Mouse (Mus musculus) MEL (cell line): ENCODE measurements around the gene Emilin2. TPM values are rescaled to one million over a fixed set of nuclear protein-coding genes. Genes with fewer than 3 reads are reported as not detected.

Source experiments
- DNase-seq: peaks from one replicate; pipeline ENCODE4 v3.0.0; 2011; ENCODE audit warnings: low read depth, low spot score
- H3K27ac ChIP-seq: 2 replicates; pipeline ENCODE4 v1.5.1; 2012; ENCODE audit warnings: low read depth, mild to moderate bottlenecking, control low read depth, low read length, moderate library complexity; ENCODE audit not compliant: control insufficient read depth
- H3K27me3 ChIP-seq, 2 experiments: fragments of 150-350 bp in 1 of 2; sonication (generic) in 1 of 2; 2 replicates each; pipeline ENCODE4 v1.6.1; 2012; ENCODE audit warnings: low read length in 2 of 2, mild to moderate bottlenecking in 2 of 2, improper control_type of control experiment in 1 of 2, moderate library complexity in 1 of 2; ENCODE audit not compliant: insufficient read depth in 2 of 2, control insufficient read depth in 1 of 2
- H3K36me3 ChIP-seq, 2 experiments: 2 replicates each; pipeline ENCODE4 v1.6.1; 2012 to 2014; ENCODE audit warnings: low read length in 2 of 2, improper control_type of control experiment in 1 of 2, inconsistent platforms in 1 of 2, mild to moderate bottlenecking in 1 of 2; ENCODE audit not compliant: insufficient read depth in 2 of 2, control insufficient read depth in 1 of 2
- H3K4me1 ChIP-seq, 2 experiments: fragments of 150-350 bp in 1 of 2; sonication (generic) in 1 of 2; 2 replicates each; pipeline ENCODE4 v1.6.1; 2012; ENCODE audit warnings: low read length in 2 of 2, improper control_type of control experiment in 1 of 2, mild to moderate bottlenecking in 1 of 2; ENCODE audit not compliant: insufficient read depth in 2 of 2, control insufficient read depth in 1 of 2
- H3K4me3 ChIP-seq, 2 experiments: fragments of 150-350 bp in 1 of 2; sonication (generic) in 1 of 2; 2 replicates each; pipeline ENCODE4 v1.5.1; 2012; ENCODE audit warnings: low read depth in 2 of 2, low read length in 2 of 2, mild to moderate bottlenecking in 2 of 2, moderate library complexity in 2 of 2, control low read depth in 1 of 2, improper control_type of control experiment in 1 of 2; ENCODE audit not compliant: control insufficient read depth in 1 of 2, insufficient read depth in 1 of 2
- H3K79me2 ChIP-seq: 2 replicates; pipeline ENCODE4 v1.6.1; 2012; ENCODE audit warnings: mild to moderate bottlenecking, low read length, moderate library complexity; ENCODE audit not compliant: control insufficient read depth, poor library complexity, insufficient read depth
- H3K9ac ChIP-seq: 2 replicates; pipeline ENCODE4 v1.6.1; 2012; ENCODE audit warnings: low read depth, mild to moderate bottlenecking, control low read depth, low read length, moderate library complexity; ENCODE audit not compliant: control insufficient read depth, poor library complexity, severe bottlenecking
- H3K9me3 ChIP-seq: fragments of 150-350 bp; sonication (generic); replicated peaks from 2 replicates; pipeline ENCODE4 v1.6.1; 2012; ENCODE audit warnings: mild to moderate bottlenecking, low read length, improper control_type of control experiment, moderate library complexity; ENCODE audit not compliant: insufficient read depth
- CHD1 ChIP-seq: IDR thresholded peaks from 2 replicates; pipeline ENCODE4 v1.6.1; 2012; ENCODE audit warnings: low read depth, mild to moderate bottlenecking, inconsistent platforms, low read length, improper control_type of control experiment
- CTCF ChIP-seq, 3 experiments: IDR thresholded peaks in 2 of 3; conservative IDR thresholded peaks in 1 of 3; 2 replicates each; pipeline ENCODE4 v1.5.1; 2011 to 2012; ENCODE audit warnings: low read length in 3 of 3, low read depth in 2 of 3, mild to moderate bottlenecking in 2 of 3, improper control_type of control experiment in 1 of 3, inconsistent platforms in 1 of 3, mixed read lengths in 1 of 3, moderate library complexity in 1 of 3; ENCODE audit not compliant: control insufficient read depth in 1 of 3, insufficient read depth in 1 of 3, poor library complexity in 1 of 3, severe bottlenecking in 1 of 3
- E2F4 ChIP-seq: IDR thresholded peaks from 2 replicates; pipeline ENCODE4 v1.6.1; 2011; ENCODE audit warnings: low read depth, low read length, improper control_type of control experiment, borderline replicate concordance
- ELF1 ChIP-seq: IDR thresholded peaks from 2 replicates; pipeline ENCODE4 v1.6.1; 2014; ENCODE audit warnings: low read depth, mild to moderate bottlenecking, inconsistent platforms, low read length, improper control_type of control experiment, moderate library complexity
- EP300 ChIP-seq, 2 experiments: IDR thresholded peaks; 2 replicates each; pipeline ENCODE4 v1.6.1; 2011; ENCODE audit warnings: improper control_type of control experiment in 2 of 2, low read length in 2 of 2, low read depth in 1 of 2, mild to moderate bottlenecking in 1 of 2
- ETS1 ChIP-seq: IDR thresholded peaks from 2 replicates; pipeline ENCODE4 v1.6.1; 2012; ENCODE audit warnings: low read depth, mild to moderate bottlenecking, inconsistent platforms, low read length, improper control_type of control experiment, moderate library complexity
- GABPA ChIP-seq: IDR thresholded peaks from 2 replicates; pipeline ENCODE4 v1.6.1; 2012; ENCODE audit warnings: low read depth, mild to moderate bottlenecking, inconsistent platforms, low read length, improper control_type of control experiment, moderate library complexity
- HCFC1 ChIP-seq: IDR thresholded peaks from 2 replicates; pipeline ENCODE4 v1.6.1; 2012; ENCODE audit warnings: low read depth, mild to moderate bottlenecking, inconsistent platforms, low read length, improper control_type of control experiment, moderate library complexity
- MAFK ChIP-seq: IDR thresholded peaks from 2 replicates; pipeline ENCODE4 v1.6.1; 2011; ENCODE audit warnings: low read depth, mild to moderate bottlenecking, low read length, improper control_type of control experiment, borderline replicate concordance
- MAZ ChIP-seq: IDR thresholded peaks from 2 replicates; pipeline ENCODE4 v1.6.1; 2012; ENCODE audit warnings: low read depth, mild to moderate bottlenecking, inconsistent platforms, low read length, improper control_type of control experiment
- MEF2A ChIP-seq: IDR thresholded peaks from 2 replicates; pipeline ENCODE4 v1.6.1; 2014; ENCODE audit warnings: low read depth, mild to moderate bottlenecking, inconsistent platforms, low read length, improper control_type of control experiment; ENCODE audit not compliant: poor library complexity, insufficient replicate concordance, severe bottlenecking; ENCODE audit errors: extremely low read depth
- MXI1 ChIP-seq: IDR thresholded peaks from 2 replicates; pipeline ENCODE4 v1.6.1; 2011; ENCODE audit warnings: mild to moderate bottlenecking, low read depth, low read length, improper control_type of control experiment
- MYB ChIP-seq: IDR thresholded peaks from 2 replicates; pipeline ENCODE4 v1.6.1; 2011; ENCODE audit warnings: mild to moderate bottlenecking, low read depth, low read length, improper control_type of control experiment
- MYC ChIP-seq: IDR thresholded peaks from 2 replicates; pipeline ENCODE4 v1.6.1; 2011; ENCODE audit warnings: low read depth, mild to moderate bottlenecking, low read length, improper control_type of control experiment, moderate library complexity
- NELFE ChIP-seq: IDR thresholded peaks from 2 replicates; pipeline ENCODE4 v1.6.1; 2011; ENCODE audit warnings: low read depth, low read length, improper control_type of control experiment
- NRF1 ChIP-seq: IDR thresholded peaks from 2 replicates; pipeline ENCODE4 v1.6.1; 2014; ENCODE audit warnings: low read depth, mild to moderate bottlenecking, inconsistent platforms, low read length, improper control_type of control experiment, moderate library complexity; ENCODE audit not compliant: poor library complexity, insufficient read depth, severe bottlenecking
- POLR2A ChIP-seq, 2 experiments: IDR thresholded peaks; 2 replicates each; pipeline ENCODE4 v1.6.1; 2011 to 2012; ENCODE audit warnings: low read length in 2 of 2, mild to moderate bottlenecking in 2 of 2, control low read depth in 1 of 2, improper control_type of control experiment in 1 of 2, low read depth in 1 of 2, moderate library complexity in 1 of 2; ENCODE audit not compliant: control insufficient read depth in 1 of 2, insufficient read depth in 1 of 2, poor library complexity in 1 of 2
- RAD21 ChIP-seq: IDR thresholded peaks from 2 replicates; pipeline ENCODE4 v1.6.1; 2011; ENCODE audit warnings: mild to moderate bottlenecking, low read depth, low read length, improper control_type of control experiment
- RCOR1 ChIP-seq: IDR thresholded peaks from 2 replicates; pipeline ENCODE4 v1.6.1; 2012; ENCODE audit warnings: low read depth, mild to moderate bottlenecking, inconsistent platforms, low read length, improper control_type of control experiment
- SIN3A ChIP-seq: IDR thresholded peaks from 2 replicates; pipeline ENCODE4 v1.6.1; 2012; ENCODE audit warnings: low read length, improper control_type of control experiment, inconsistent platforms
- SMC3 ChIP-seq: IDR thresholded peaks from 2 replicates; pipeline ENCODE4 v1.6.1; 2011; ENCODE audit warnings: low read depth, low read length, improper control_type of control experiment
- TBP ChIP-seq: IDR thresholded peaks from 2 replicates; pipeline ENCODE4 v1.8.0; 2011; ENCODE audit warnings: low read depth, low read length, improper control_type of control experiment
- TCF12 ChIP-seq: IDR thresholded peaks from 2 replicates; pipeline ENCODE4 v1.6.1; 2014; ENCODE audit warnings: low read depth, mild to moderate bottlenecking, inconsistent platforms, low read length, improper control_type of control experiment, moderate library complexity
- UBTF ChIP-seq: IDR thresholded peaks from 2 replicates; pipeline ENCODE4 v1.6.1; 2012; ENCODE audit warnings: low read depth, mild to moderate bottlenecking, inconsistent platforms, low read length, improper control_type of control experiment, moderate library complexity, borderline replicate concordance; ENCODE audit not compliant: insufficient read depth
- USF1 ChIP-seq: IDR thresholded peaks from 2 replicates; pipeline ENCODE4 v1.6.1; 2014; ENCODE audit warnings: low read depth, mild to moderate bottlenecking, inconsistent platforms, low read length, improper control_type of control experiment, moderate library complexity
- USF2 ChIP-seq, 2 experiments: IDR thresholded peaks; 2 replicates each; pipeline ENCODE4 v1.6.1; 2011 to 2012; ENCODE audit warnings: improper control_type of control experiment in 2 of 2, low read length in 2 of 2, borderline replicate concordance in 1 of 2, inconsistent platforms in 1 of 2, low read depth in 1 of 2, mild to moderate bottlenecking in 1 of 2; ENCODE audit not compliant: insufficient read depth in 1 of 2
- ZC3H11A ChIP-seq: IDR thresholded peaks from 2 replicates; pipeline ENCODE4 v1.6.1; 2012; ENCODE audit warnings: low read depth, mild to moderate bottlenecking, inconsistent platforms, low read length, improper control_type of control experiment
- ZKSCAN1 ChIP-seq: IDR thresholded peaks from 2 replicates; pipeline ENCODE4 v1.6.1; 2012; ENCODE audit warnings: low read depth, mild to moderate bottlenecking, inconsistent platforms, low read length, improper control_type of control experiment, moderate library complexity
- ZMIZ1 ChIP-seq: IDR thresholded peaks from 2 replicates; pipeline ENCODE4 v1.6.1; 2012; ENCODE audit warnings: low read depth, mild to moderate bottlenecking, inconsistent platforms, low read length, improper control_type of control experiment, moderate library complexity
- ZNF384 ChIP-seq: IDR thresholded peaks from 2 replicates; pipeline ENCODE4 v1.6.1; 2012; ENCODE audit warnings: low read depth, mild to moderate bottlenecking, inconsistent platforms, low read length, improper control_type of control experiment
- polyA plus RNA-seq, 2 experiments: library from polyadenylated mRNA; stranded (reverse) in 1 of 2; unstranded in 1 of 2; fragments of >175 nt in 1 of 2; fragments of >200 nt in 1 of 2; gene quantifications; 2 replicates each; pipeline versions ENCODE4 v1.2.1 to v1.2.4; 2012; ENCODE audit warnings: low replicate concordance in 2 of 2, low read depth in 1 of 2; ENCODE audit not compliant: insufficient read length in 2 of 2, insufficient read depth in 1 of 2, missing spikeins in 1 of 2
- total RNA-seq: library from RNA; depleted of rRNA; stranded (reverse); fragments of 300-350 nt; gene quantifications from 2 replicates; pipeline ENCODE4 v1.2.3, GENCODE M21; 2012

Emilin2 gene
- total and polyA plus RNA-seq, 3 experiments, result 37.4 to 95.5 (median 92.6) TPM

DNA sequence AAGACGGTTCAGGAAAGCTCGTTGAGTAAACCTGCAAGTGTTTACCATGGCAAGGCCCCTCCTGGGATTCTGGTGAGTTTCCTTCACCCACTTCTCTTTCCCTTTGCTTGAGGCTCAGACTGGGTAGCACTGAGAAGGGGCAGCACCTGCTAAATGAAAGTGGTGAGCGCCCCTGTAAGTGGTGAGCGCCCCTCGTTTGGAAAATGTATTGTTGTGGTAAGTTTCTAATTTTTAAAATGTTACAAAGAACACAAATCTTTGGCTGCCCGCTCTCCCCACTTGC, 107.0 kb downstream of the Emilin2 start:
- TF ChIP-seq EP300 (IDR thresholded peaks at IDR 0.05; ENCODE audit: low read depth in 1 of 2, low read length in 2 of 2), result no peak
- TF ChIP-seq USF1, result no peak
- no peak for TF ChIP-seq NRF1
- TF ChIP-seq MYC, result no peak
- TF ChIP-seq MXI1, result no peak
- TF ChIP-seq POLR2A (IDR thresholded peaks at IDR 0.05; ENCODE audit: control insufficient read depth in 1 of 2, insufficient read depth in 1 of 2, low read depth in 1 of 2, low read length in 2 of 2, poor library complexity in 1 of 2), result no peak
- TF ChIP-seq RAD21, result no peak
- no peak for TF ChIP-seq TBP
- no peak for TF ChIP-seq ZMIZ1
- DNase-seq, result no peak
- Histone ChIP-seq H3K79me2 (peaks cover 44% of the 10 kb centered on the region), H3K9ac (peak overlapping the region; percentile 31), H3K4me1 (peaks cover 16 to 18% of the 10 kb centered on the region in 2 experiments), H3K9me3 (no peaks in the 10 kb centered on the region), H3K4me3 (peak overlapping the region; percentile 41 to 45), H3K27me3 (no peaks in the 10 kb centered on the region), H3K36me3 (peaks cover 0 to 36% of the 10 kb centered on the region in 2 experiments; a peak in 2 of 4 replicates), H3K27ac (peak overlapping the region; percentile 15)

DNA sequence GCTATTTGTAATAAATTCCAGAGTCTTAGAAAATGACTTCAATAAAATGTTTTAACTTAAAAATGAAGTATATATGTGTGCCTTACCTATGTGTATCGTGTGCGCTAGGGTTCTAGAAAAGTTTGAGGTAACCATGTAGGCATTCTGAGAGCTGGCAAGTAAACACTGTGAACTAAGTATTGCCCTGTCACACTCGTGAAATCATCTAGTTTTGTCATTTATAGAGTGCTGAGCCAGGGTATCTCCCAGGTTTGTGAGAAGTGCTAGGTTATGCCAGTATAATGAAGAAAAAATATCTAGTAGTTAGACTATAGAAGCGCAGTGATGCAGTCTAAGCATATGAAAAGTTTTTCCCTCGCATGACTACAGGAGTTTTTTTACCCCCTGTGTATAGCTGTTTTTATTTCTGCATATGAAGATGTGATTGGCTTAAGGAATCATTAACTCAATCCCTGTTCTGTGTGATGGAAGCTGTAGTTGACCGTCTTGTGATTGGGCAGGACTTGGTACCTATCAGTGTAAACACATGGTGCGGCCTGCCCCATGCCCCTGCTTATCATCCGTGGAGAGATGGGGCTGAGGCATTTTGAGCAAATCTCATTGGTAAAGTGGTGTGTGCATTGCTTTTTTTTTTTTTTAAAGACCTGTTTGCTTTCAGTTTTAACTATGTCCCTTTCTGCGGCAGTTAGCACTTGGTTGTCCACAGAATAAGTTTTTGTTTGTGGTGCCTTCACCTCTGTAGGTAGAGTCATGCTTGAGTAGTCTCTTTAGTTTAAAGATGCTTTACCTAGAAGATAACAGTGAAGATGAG, 107.6 kb downstream of the Emilin2 start:
- no peaks in the 10 kb centered on the region for H3K9me3 ChIP-seq
- peak overlapping the region; percentile 31 for H3K9ac ChIP-seq
- peaks cover 0 to 32% of the 10 kb centered on the region in 2 experiments; a peak in 3 of 4 replicates for H3K36me3 ChIP-seq
- H3K4me3 ChIP-seq, result peak overlapping the region; percentile 41 to 45
- DNase-seq, result peak; percentile 75
- peaks cover 43% of the 10 kb centered on the region for H3K79me2 ChIP-seq
- peaks cover 12 to 15% of the 10 kb centered on the region in 2 experiments for H3K4me1 ChIP-seq
- peak overlapping the region; percentile 15 for H3K27ac ChIP-seq
- H3K27me3 ChIP-seq, result no peaks in the 10 kb centered on the region
- TF ChIP-seq CHD1 (no peak), MAZ (no peak), ZKSCAN1 (no peak), UBTF (no peak), MYC (no peak), HCFC1 (0 out of 2 replicates have a peak, but pooled peaks have one; percentile 35), SMC3 (no peak), RCOR1 (peak; percentile 92), MAFK (no peak), TCF12 (peak; percentile 85), CTCF (IDR thresholded peaks at IDR 0.05 in 2 of 3, conservative IDR thresholded peaks at IDR 0.05 in 1 of 3; ENCODE audit: control insufficient read depth in 1 of 3, insufficient read depth in 1 of 3, low read depth in 2 of 3, low read length in 3 of 3, poor library complexity in 1 of 3, severe bottlenecking in 1 of 3) (no peak), ETS1 (peak; percentile 85), GABPA (no peak), USF2 (IDR thresholded peaks at IDR 0.05; ENCODE audit: borderline replicate concordance in 1 of 2, insufficient read depth in 1 of 2, low read depth in 1 of 2, low read length in 2 of 2) (no peak), ELF1 (no peak), ZC3H11A (no peak), NELFE (no peak), SIN3A (peak; percentile 79), MEF2A (no peak), ZNF384 (peak; percentile 96), MYB (no peak), E2F4 (no peak), NRF1 (no peak)
